Mouse (Mus musculus): ENCODE measurements around the gene Ubc. TPM values are rescaled to one million over a fixed set of nuclear protein-coding genes. Genes with fewer than 3 reads are reported as not detected.
A peak's percentile ranks its signal among the peaks of the same experiment; 100 is the strongest.
"Not testable (repeated sequence)": the region's sequence is repeated elsewhere in the genome, so short reads cannot be mapped to it uniquely, and the experiment has no call there.

The Ubc gene
- total RNA-seq, 2 experiments from 2014 or later, result 606 to 1,413 TPM

- peak; percentile 46 for DNase-seq
These were observed 15.0 kb upstream of the Ubc start for GRCm38 (mm10) chr5:125404903-125405545.

DNA sequence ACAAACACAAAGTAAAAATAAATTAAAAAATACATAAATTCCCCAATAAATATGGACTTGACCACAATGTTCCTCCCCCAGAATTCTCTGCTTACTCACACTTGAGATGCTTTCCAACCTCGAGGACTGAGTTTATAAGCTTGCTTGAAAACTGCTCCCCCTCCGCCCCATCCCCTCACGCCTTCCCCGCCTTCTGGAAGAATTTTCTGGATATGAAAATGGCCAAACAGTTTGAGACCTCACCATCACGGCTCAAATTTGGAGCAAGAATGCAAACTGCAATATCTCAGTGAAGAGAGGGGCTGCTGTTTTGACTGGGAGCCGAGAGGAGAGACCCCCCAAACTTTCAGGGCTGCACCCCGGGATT is 14.5 kb upstream of the Ubc start:
- no peak for DNase-seq

- peak; percentile 53 for DNase-seq
These were observed 13.8 kb upstream of the Ubc start for GRCm38 (mm10) chr5:125403481-125404465.

DNA sequence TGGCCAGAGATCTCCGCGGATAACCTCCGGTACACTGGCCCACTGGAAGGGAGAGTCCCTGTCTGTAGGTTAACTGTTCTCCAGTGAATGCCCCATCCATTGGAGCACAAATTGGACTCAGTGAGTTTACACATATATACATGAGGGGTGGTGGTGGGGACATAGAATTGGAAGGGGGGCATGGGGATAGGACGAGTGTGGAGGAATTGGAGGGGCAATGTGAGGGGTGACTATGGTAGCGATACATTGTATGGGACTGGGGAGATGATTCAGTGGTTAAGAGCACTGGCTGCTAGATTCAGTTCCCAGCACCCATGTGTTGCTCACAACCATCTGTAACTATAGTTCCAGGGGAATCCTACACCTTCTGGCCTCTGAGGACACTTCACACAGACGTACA is 13.0 kb upstream of the Ubc start:
- DNase-seq, result no peak

DNA sequence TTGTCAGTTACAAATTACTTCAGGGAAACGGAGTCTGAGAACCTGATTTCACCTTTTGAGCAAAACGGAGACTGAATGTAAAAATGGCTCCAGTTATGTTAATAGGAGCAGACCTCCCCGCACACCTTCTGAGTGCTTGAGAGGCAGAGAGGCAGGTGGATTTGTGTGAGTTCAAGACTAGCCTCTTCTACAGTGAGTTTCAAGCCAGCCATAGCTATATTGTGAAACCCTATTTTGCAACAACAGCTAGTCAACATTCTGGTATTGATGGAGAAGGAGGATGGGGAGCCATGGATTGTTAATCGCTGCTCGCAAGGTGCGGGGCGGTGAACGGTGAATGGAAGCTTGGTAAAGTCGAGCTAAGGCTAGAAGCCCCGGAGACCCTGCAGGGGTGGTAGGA is 12.5 kb upstream of the Ubc start:
- no peak for DNase-seq

- DNase-seq, result no peak
These were observed 10.9 kb upstream of the Ubc start for GRCm38 (mm10) chr5:125400903-125401302.

DNA sequence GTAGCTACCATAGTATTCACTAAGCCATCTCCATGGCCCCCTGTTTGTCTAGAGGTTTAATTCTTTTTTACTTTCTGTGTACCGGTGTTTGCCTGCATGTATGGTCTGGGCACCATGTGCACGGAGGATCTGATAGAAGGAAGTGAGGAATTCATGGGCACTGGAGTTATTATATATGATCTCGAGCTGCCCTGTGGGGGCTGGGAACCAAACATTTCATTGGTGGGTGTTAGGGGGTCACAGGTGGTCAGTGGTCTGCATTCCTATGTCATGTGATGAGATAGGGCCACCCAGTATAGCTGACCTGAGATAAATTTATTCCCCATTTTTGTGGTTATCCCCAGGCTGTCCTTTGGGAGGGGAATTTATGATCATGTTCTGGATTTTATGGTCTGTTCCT is 5.0 kb upstream of the Ubc start:
- DNase-seq, result no peak

DNA sequence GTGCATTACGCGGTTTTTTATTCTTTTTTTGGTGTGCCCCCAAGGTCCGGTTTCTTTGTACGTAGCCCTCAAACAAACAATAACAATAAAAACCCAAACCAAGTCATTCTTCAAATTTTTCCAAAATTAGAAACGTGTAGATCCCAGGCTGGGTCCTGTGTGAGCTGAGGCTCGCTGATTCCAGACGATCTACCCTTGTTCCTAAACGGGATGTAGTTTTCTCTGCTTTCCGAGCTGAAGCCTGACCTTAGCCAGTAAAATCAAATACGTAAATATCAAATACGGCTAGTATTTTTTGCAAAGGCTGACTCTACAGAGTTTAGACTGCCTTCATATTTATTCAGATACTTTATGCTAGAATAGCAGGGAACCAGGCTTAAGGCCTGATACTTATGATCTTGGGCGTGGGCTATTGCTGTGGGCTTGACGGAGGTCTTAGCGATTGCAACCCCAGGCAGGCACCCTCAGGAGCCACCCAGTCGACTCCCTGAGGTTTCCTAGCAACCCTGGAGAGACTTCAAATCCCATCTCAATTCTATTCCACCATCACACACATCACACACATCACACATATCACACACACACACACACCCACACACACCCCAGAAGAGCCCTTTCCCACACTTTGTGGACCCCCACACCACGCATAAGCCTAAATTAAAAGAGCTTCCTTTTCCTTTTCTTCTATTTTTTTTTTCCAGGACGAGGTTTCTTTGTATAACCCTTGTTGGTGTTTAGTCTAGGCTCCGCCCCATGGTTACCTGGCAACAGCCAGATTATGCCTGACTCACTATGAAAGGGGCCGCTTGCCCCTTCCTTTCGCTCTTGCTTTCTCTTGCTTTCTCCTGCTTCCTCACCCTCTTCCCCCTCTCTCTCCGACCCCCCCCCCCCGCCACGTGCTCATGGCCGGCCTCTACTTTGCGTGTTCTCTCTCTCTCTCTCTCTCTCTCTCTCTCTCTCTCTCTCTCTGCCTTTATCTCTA is 3.9 kb upstream of the Ubc start:
- peak; percentile 65 for DNase-seq

DNA sequence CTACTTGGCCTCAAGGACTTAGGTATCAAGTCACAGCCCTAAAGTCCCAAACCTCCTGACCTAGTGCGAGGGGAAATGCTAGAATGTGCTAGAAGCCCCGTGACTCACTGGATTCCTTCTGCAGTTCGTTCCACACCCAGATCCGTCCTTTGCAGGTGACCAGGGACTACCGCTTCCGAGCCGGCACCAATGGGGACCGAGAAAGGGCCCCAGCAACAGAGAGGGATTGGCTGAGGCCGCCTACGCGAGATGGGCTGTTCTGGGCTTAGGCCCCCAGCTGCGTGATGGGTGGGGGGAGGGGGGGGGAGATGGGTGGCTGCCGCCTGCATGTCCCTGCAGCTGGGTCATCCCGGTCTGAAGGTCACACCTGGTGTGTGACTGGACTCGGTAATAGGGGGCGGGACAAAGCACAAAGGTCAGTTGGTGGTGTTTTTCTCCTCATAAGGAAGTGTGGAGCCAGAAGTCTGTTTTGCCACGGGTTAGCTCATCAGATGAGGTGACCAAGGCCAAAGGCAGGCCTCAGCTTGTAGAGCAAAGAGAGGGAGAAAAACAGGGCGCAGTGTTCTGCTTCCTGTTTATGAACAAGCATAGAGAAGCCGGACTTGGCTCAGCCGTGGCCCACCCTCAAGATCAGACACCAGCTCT is 3.1 kb upstream of the Ubc start:
- peak; percentile 98 for DNase-seq

- DNase-seq, result no peak
These were observed 2.6 kb upstream of the Ubc start for GRCm38 (mm10) chr5:125392618-125392976.

DNA sequence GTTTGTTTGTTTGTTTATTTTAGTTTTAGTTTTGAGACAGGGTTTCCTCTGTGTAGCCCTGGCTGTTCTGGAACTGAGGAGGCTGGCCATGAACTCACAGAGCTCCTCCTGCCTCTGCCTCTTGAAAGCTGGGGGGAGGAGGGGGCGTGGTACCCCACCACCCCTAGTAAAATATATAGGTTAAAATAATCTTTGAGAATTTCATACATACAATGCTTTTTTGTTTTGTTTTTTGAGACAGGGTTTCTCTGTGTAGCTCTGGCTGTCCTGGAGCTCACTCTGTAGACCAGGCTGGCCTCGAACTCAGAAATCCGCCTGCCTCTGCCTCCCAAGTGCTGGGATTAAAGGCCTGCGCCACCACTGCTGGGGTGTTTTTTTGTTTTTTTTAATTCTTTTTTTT is 2.2 kb upstream of the Ubc start:
- DNase-seq, result not testable (repeated sequence)

GRCm38 (mm10) chr5:125391609-125392008 is 1.6 kb upstream of the Ubc start:
- peak; percentile 52 for DNase-seq

GRCm38 (mm10) chr5:125390906-125391477 is 990 bp upstream of the Ubc start:
- DNase-seq, result no peak

DNA sequence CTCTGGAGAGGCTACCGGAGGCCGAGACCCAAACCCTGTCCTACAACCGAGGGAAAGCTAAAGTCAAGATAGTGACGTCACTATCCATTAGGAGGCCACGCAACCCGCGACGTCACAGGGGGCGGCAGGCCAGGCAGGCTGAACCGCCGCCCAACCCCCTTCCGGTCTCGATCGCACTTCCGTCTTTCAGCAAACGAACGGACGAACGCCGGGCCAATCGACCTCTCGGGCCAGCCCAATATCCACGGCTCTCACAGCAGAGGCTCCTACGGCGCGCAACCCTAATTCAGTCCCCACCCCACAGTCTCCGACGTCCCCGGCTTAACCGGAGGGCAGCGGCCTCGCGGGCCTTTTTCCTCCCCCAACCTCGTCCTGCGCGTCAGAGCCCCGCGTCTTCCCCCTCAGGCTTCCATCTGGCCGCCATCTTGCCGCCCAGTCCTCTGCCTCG is 847 bp downstream of the Ubc start, which contains the start of gene Gm10382:
Gene Gm10382 (plus strand): TSS at position 192 of the 448 bp plus-strand sequence.
- DNase-seq, result peak; percentile 82

DNA sequence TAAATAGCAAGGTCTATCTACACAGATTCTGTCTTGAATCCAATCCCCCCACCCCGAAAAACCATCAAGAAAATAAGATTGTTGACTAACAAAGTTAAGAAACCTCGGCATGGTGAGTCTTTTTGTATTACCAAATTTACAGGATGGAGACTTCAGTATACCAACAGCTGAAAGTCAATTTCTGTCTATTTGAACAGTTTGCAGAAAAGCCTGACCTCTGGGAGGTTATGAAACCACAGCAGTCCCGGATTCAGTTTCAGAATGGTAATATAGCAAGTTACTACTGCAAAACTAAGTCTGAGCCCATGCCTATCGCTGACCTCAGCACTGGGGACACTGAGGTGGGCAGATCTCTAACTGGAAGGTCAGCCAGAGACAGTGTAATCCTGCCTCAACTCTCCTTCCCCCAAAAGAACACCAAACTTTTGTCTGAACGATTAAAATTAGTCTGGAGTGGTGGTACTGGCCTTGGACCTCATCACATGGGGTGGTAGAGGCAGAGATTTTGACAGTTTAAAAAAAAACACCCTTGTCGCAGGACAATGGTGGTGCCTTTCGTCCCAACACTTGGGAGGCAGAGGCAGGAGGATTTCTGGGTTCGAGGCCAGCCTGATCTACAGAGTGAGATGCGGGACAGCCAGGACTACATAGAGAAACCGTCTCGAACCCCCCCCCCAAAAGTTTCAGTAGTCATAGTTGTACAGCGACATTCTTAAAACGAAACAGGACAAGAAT is 1.5 kb downstream of the Ubc start:
- no peak for DNase-seq

- DNase-seq, result not testable (repeated sequence)
These were observed 2.7 kb downstream of the Ubc start for GRCm38 (mm10) chr5:125387295-125387694.

- DNase-seq, result no peak
These were observed 4.6 kb downstream of the Ubc start for GRCm38 (mm10) chr5:125385215-125385940.

GRCm38 (mm10) chr5:125384512-125385214 is 5.3 kb downstream of the Ubc start:
- no peak for DNase-seq

Data from gastrocnemius, postnatal 25 days (tissue).